Mouse (Mus musculus) neural tube, embryonic 13.5 days (tissue): ENCODE measurements at regions not wholly inside any gene's neighbourhood (a gene's known extent, or its start where the extent isn't known, plus 50 kb on each side); places are given as distances from the start of the nearest gene placed in this dataset.

Experiments
- ATAC-seq: fragments of 200-750 bp; cut with Nextera tagmentation; 2 replicates; pipeline ENCODE4 v1.8.0; 2017; ENCODE audit warnings: low read depth, mild to moderate bottlenecking, moderate TSS enrichment, moderate library complexity
- H3K27ac ChIP-seq: fragments of 300-500 bp; sonication (generic); replicated peaks from 2 replicates; pipeline ENCODE4 v1.5.1; 2015; ENCODE audit warnings: moderate library complexity, mild to moderate bottlenecking, inconsistent platforms
- H3K27me3 ChIP-seq: fragments of 300-500 bp; sonication (generic); 2 replicates; pipeline ENCODE4 v1.6.1; 2015; ENCODE audit warnings: mild to moderate bottlenecking, inconsistent platforms
- H3K36me3 ChIP-seq: fragments of 300-500 bp; sonication (generic); 2 replicates; pipeline ENCODE4 v1.6.1; 2015; ENCODE audit warnings: mild to moderate bottlenecking, inconsistent platforms
- H3K4me1 ChIP-seq: fragments of 300-500 bp; sonication (generic); replicated peaks from 2 replicates; pipeline ENCODE4 v1.6.1; 2015; ENCODE audit warnings: inconsistent platforms
- H3K4me2 ChIP-seq: fragments of 300-500 bp; sonication (generic); 2 replicates; pipeline ENCODE4 v1.6.1; 2015; ENCODE audit warnings: inconsistent platforms, mild to moderate bottlenecking, moderate library complexity
- H3K4me3 ChIP-seq: fragments of 300-500 bp; sonication (generic); 2 replicates; pipeline ENCODE4 v1.5.1; 2015; ENCODE audit warnings: mild to moderate bottlenecking, inconsistent platforms
- H3K9ac ChIP-seq: fragments of 300-500 bp; sonication (generic); 2 replicates; pipeline ENCODE4 v1.6.1; 2015; ENCODE audit warnings: moderate library complexity, mild to moderate bottlenecking, inconsistent platforms
- H3K9me3 ChIP-seq: fragments of 300-500 bp; sonication (generic); 2 replicates; pipeline ENCODE4 v1.6.1; 2016; ENCODE audit warnings: inconsistent platforms
- WGBS: fragments of 180-500 bp; shearing (Covaris S2); methylation state at CpG from one replicate; pipeline ENCODE4 v1.1.7; 2015; 5-methylcytosine and 5-hydroxymethylcytosine counted together

- ATAC-seq = no peak
These were observed 246.4 kb upstream of the Gm765 start for GRCm38 (mm10) chr6:98588979-98589378.

GRCm38 (mm10) chr6:98584541-98584940, 242.0 kb upstream of the Gm765 start:
- 77% methylated on average over 4 of the region's 4 CpGs for WGBS
- no peaks in the 10 kb centered on the region for H3K27me3 ChIP-seq
- ATAC-seq = no peak

More at GRCm38 (mm10) chr6:98588979-98589378, 246.4 kb upstream of the Gm765 start:
- no peaks in the 10 kb centered on the region for H3K36me3 ChIP-seq
- H3K9ac ChIP-seq = no peak overlapping the region
- no peak overlapping the region for H3K4me3 ChIP-seq
- H3K4me2 ChIP-seq = no peak overlapping the region
- H3K9me3 ChIP-seq = no peaks in the 10 kb centered on the region
- H3K27ac ChIP-seq = no peak overlapping the region
- H3K4me1 ChIP-seq = 0 out of 2 replicates have a peak, but pooled peaks cover 3% of the 10 kb centered on the region
- WGBS = 89% methylated on average over 4 of the region's 4 CpGs
- no peaks in the 10 kb centered on the region for H3K27me3 ChIP-seq

GRCm38 (mm10) chr6:98582826-98583225, 240.3 kb upstream of the Gm765 start:
- WGBS = 58% methylated on average over 2 of the region's 2 CpGs
- Histone ChIP-seq H3K27me3 (no peaks in the 10 kb centered on the region), H3K27ac (no peak overlapping the region), H3K4me2 (no peak overlapping the region), H3K9ac (no peak overlapping the region), H3K36me3 (no peaks in the 10 kb centered on the region), H3K4me3 (no peak overlapping the region), H3K9me3 (no peaks in the 10 kb centered on the region), H3K4me1 (0 out of 2 replicates have a peak, but pooled peaks cover 3% of the 10 kb centered on the region)
- no peak for ATAC-seq

More at GRCm38 (mm10) chr6:98584541-98584940, 242.0 kb upstream of the Gm765 start:
- no peaks in the 10 kb centered on the region for H3K36me3 ChIP-seq
- no peak overlapping the region for H3K4me3 ChIP-seq
- H3K9ac ChIP-seq = no peak overlapping the region
- H3K27ac ChIP-seq = no peak overlapping the region
- H3K4me1 ChIP-seq = 0 out of 2 replicates have a peak, but pooled peaks cover 3% of the 10 kb centered on the region
- H3K4me2 ChIP-seq = no peak overlapping the region
- H3K9me3 ChIP-seq = no peaks in the 10 kb centered on the region

- no peaks in the 10 kb centered on the region for H3K9me3 ChIP-seq
- ATAC-seq = no peak
- H3K27ac ChIP-seq = no peak overlapping the region
- H3K9ac ChIP-seq = no peak overlapping the region
- 93% methylated on average over 1 of the region's 1 CpGs for WGBS
- H3K36me3 ChIP-seq = no peaks in the 10 kb centered on the region
- H3K27me3 ChIP-seq = no peaks in the 10 kb centered on the region
- H3K4me2 ChIP-seq = no peak overlapping the region
- H3K4me1 ChIP-seq = no peaks in the 10 kb centered on the region
- no peak overlapping the region for H3K4me3 ChIP-seq
These were observed 232.7 kb upstream of the Gm765 start for GRCm38 (mm10) chr6:98575227-98575626.

GRCm38 (mm10) chr6:98555702-98556101, 213.1 kb upstream of the Gm765 start:
- ATAC-seq = no peak
- no peaks in the 10 kb centered on the region for H3K27me3 ChIP-seq
- no peaks in the 10 kb centered on the region for H3K9me3 ChIP-seq
- H3K4me1 ChIP-seq = no peaks in the 10 kb centered on the region
- H3K4me2 ChIP-seq = no peak overlapping the region
- no peaks in the 10 kb centered on the region for H3K36me3 ChIP-seq
- WGBS = 89% methylated on average over 1 of the region's 1 CpGs
- no peak overlapping the region for H3K27ac ChIP-seq
- H3K9ac ChIP-seq = no peak overlapping the region
- H3K4me3 ChIP-seq = no peak overlapping the region

GRCm38 (mm10) chr6:98553922-98554321, 211.4 kb upstream of the Gm765 start:
- no peaks in the 10 kb centered on the region for H3K36me3 ChIP-seq
- H3K4me2 ChIP-seq = no peak overlapping the region
- no peak overlapping the region for H3K9ac ChIP-seq
- H3K27ac ChIP-seq = no peak overlapping the region
- H3K27me3 ChIP-seq = no peaks in the 10 kb centered on the region
- 77% methylated on average over 1 of the region's 1 CpGs for WGBS
- H3K4me1 ChIP-seq = no peaks in the 10 kb centered on the region
- no peaks in the 10 kb centered on the region for H3K9me3 ChIP-seq
- ATAC-seq = no peak
- H3K4me3 ChIP-seq = no peak overlapping the region

- no peak overlapping the region for H3K4me2 ChIP-seq
- H3K9ac ChIP-seq = no peak overlapping the region
- H3K27ac ChIP-seq = no peak overlapping the region
- WGBS = 65% methylated on average over 3 of the region's 3 CpGs
- no peaks in the 10 kb centered on the region for H3K9me3 ChIP-seq
- no peaks in the 10 kb centered on the region for H3K27me3 ChIP-seq
- ATAC-seq = no peak
- no peaks in the 10 kb centered on the region for H3K36me3 ChIP-seq
- H3K4me3 ChIP-seq = no peak overlapping the region
- H3K4me1 ChIP-seq = no peaks in the 10 kb centered on the region
These were observed 209.2 kb upstream of the Gm765 start for GRCm38 (mm10) chr6:98551781-98552180.

GRCm38 (mm10) chr6:98526882-98527440, 184.4 kb upstream of the Gm765 start:
- Histone ChIP-seq H3K9me3 (no peaks in the 10 kb centered on the region), H3K4me1 (peaks cover 15% of the 10 kb centered on the region), H3K9ac (no peak overlapping the region), H3K4me3 (no peak overlapping the region), H3K36me3 (no peaks in the 10 kb centered on the region), H3K27ac (no peak overlapping the region), H3K4me2 (peak overlapping the region; percentile 20), H3K27me3 (peaks cover 32% of the 10 kb centered on the region; the same call in 1 of the 2 replicates)
- 27% methylated on average over 15 of the region's 15 CpGs for WGBS
- no peak for ATAC-seq

- 11% methylated on average over 6 of the region's 6 CpGs for WGBS
- H3K9me3 ChIP-seq = no peaks in the 10 kb centered on the region
- no peak overlapping the region for H3K4me2 ChIP-seq
- no peak overlapping the region for H3K9ac ChIP-seq
- H3K4me1 ChIP-seq = peaks cover 15% of the 10 kb centered on the region
- no peak for ATAC-seq
- H3K4me3 ChIP-seq = no peak overlapping the region
- peaks cover 35% of the 10 kb centered on the region; the same call in 1 of the 2 replicates for H3K27me3 ChIP-seq
- H3K36me3 ChIP-seq = no peaks in the 10 kb centered on the region
- H3K27ac ChIP-seq = no peak overlapping the region
These were observed 182.7 kb upstream of the Gm765 start for GRCm38 (mm10) chr6:98525286-98525685.

- Histone ChIP-seq H3K9ac (no peak overlapping the region), H3K27me3 (peaks cover 35% of the 10 kb centered on the region; the same call in 1 of the 2 replicates), H3K9me3 (no peaks in the 10 kb centered on the region), H3K36me3 (no peaks in the 10 kb centered on the region), H3K27ac (no peak overlapping the region), H3K4me2 (no peak overlapping the region), H3K4me3 (no peak overlapping the region), H3K4me1 (peaks cover 15% of the 10 kb centered on the region)
- 50% methylated on average over 2 of the region's 2 CpGs for WGBS
- ATAC-seq = no peak
These were observed 182.1 kb upstream of the Gm765 start for GRCm38 (mm10) chr6:98524659-98525058.

GRCm38 (mm10) chr6:98521526-98521925, 179.0 kb upstream of the Gm765 start:
- H3K9ac ChIP-seq = no peak overlapping the region
- no peak for ATAC-seq
- H3K4me2 ChIP-seq = no peak overlapping the region
- H3K36me3 ChIP-seq = no peaks in the 10 kb centered on the region
- H3K27ac ChIP-seq = no peak overlapping the region
- H3K4me1 ChIP-seq = peaks cover 11% of the 10 kb centered on the region
- 69% methylated on average over 10 of the region's 10 CpGs for WGBS
- H3K9me3 ChIP-seq = no peaks in the 10 kb centered on the region
- H3K27me3 ChIP-seq = peaks cover 17% of the 10 kb centered on the region; the same call in 1 of the 2 replicates
- no peak overlapping the region for H3K4me3 ChIP-seq

- WGBS = 79% methylated on average over 3 of the region's 3 CpGs
- no peaks in the 10 kb centered on the region for H3K36me3 ChIP-seq
These were observed 172.3 kb upstream of the Gm765 start for GRCm38 (mm10) chr6:98514826-98515225.

GRCm38 (mm10) chr6:98514376-98514775, 171.8 kb upstream of the Gm765 start:
- no peak for ATAC-seq
- 65% methylated on average over 7 of the region's 7 CpGs for WGBS
- no peaks in the 10 kb centered on the region for H3K9me3 ChIP-seq

More at GRCm38 (mm10) chr6:98514826-98515225, 172.3 kb upstream of the Gm765 start:
- Histone ChIP-seq H3K4me1 (0 out of 2 replicates have a peak, but pooled peaks cover 10% of the 10 kb centered on the region), H3K4me2 (no peak overlapping the region), H3K9me3 (no peaks in the 10 kb centered on the region), H3K9ac (no peak overlapping the region), H3K4me3 (no peak overlapping the region), H3K27ac (no peak overlapping the region), H3K27me3 (no peaks in the 10 kb centered on the region)
- ATAC-seq = no peak

More at GRCm38 (mm10) chr6:98514376-98514775, 171.8 kb upstream of the Gm765 start:
- Histone ChIP-seq H3K27me3 (no peaks in the 10 kb centered on the region), H3K4me1 (peaks cover 14% of the 10 kb centered on the region; the same call in 1 of the 2 replicates), H3K4me3 (no peak overlapping the region), H3K36me3 (no peaks in the 10 kb centered on the region), H3K27ac (no peak overlapping the region), H3K4me2 (no peak overlapping the region), H3K9ac (no peak overlapping the region)
